Mouse (Mus musculus): ENCODE measurements around the gene Pik3c2a. TPM values are rescaled to one million over a fixed set of nuclear protein-coding genes. Genes with fewer than 3 reads are reported as not detected.

Pik3c2a gene
- total RNA-seq, 2 experiments from 2014 or later = 13.8 to 24.8 TPM

GRCm38 (mm10) chr7:116301661-116302311 is 141.5 kb downstream of the Pik3c2a start:
- no peak for ATAC-seq (replicated peaks; ENCODE audit: poor library complexity, severe bottlenecking)

DNA sequence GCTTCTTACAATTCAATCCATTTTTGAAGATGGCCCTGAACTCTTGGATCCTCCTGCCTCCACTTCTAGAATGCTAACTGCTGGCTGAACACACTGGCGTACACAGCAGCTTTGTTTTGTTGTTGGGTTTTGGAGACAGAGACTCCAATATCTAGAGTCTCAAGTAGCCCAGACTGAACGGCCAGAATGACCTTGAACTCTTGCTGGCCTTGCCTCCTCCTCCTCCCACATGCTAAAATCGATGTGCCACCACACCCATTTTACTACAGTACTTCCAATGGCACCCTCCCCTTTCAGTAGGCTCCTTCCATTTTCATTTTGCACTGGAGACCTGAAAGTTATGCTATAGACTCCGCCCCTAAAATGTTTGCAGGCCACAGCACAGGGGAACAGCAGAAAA is 142.1 kb downstream of the Pik3c2a start:
- ATAC-seq (replicated peaks; ENCODE audit: poor library complexity, severe bottlenecking) = no peak

DNA sequence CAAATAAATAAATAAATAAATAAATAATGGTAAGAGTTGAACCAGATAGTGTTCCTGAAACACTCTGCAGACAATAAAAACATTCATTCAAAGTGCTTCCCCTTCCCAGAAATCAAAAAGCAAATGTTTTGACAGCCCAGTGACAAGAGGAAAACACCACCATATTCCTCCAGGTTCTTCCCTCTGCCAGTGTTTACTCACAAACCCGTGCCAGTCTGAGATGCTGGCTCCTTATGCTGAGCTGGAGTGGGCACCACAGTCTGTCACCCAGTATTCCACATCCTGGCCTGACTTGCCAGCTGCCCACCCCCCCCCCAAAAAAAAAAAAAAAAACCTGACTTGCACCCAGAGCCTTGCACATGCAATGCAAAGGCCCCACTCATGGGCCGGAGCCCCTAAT is 144.4 kb downstream of the Pik3c2a start:
- no peak for ATAC-seq (replicated peaks; ENCODE audit: poor library complexity, severe bottlenecking)

GRCm38 (mm10) chr7:116298389-116298788 is 144.9 kb downstream of the Pik3c2a start:
- ATAC-seq (replicated peaks; ENCODE audit: poor library complexity, severe bottlenecking) = no peak

DNA sequence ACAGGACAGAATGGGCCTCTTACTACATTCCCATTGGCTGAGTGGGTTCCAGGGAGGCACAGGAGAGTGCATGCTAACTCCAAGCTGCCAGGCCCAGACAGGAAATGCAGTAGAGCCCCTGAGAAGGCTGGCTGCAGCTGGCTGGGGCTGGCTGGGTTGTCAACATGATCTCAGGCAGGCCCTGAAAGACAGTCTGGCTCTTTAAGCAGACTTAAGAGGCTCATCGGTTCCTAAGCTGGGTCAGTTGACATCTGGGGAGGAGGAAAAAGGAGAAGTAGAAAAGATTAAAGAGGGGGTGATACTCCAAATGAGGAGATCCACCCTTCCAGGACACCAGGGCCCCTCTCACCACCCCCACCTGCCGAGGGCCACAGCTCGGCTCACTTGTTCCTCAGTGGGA is 148.3 kb downstream of the Pik3c2a start:
- ATAC-seq (replicated peaks; ENCODE audit: poor library complexity, severe bottlenecking) = peak; percentile 29

- no peak for ATAC-seq (replicated peaks; ENCODE audit: poor library complexity, severe bottlenecking)
These were observed 150.9 kb downstream of the Pik3c2a start for GRCm38 (mm10) chr7:116292377-116292776.

- ATAC-seq (replicated peaks; ENCODE audit: poor library complexity, severe bottlenecking) = no peak
These were observed 152.7 kb downstream of the Pik3c2a start for GRCm38 (mm10) chr7:116290559-116290958.

- ATAC-seq (replicated peaks; ENCODE audit: poor library complexity, severe bottlenecking) = no peak
These were observed 154.3 kb downstream of the Pik3c2a start for GRCm38 (mm10) chr7:116288996-116289395.

DNA sequence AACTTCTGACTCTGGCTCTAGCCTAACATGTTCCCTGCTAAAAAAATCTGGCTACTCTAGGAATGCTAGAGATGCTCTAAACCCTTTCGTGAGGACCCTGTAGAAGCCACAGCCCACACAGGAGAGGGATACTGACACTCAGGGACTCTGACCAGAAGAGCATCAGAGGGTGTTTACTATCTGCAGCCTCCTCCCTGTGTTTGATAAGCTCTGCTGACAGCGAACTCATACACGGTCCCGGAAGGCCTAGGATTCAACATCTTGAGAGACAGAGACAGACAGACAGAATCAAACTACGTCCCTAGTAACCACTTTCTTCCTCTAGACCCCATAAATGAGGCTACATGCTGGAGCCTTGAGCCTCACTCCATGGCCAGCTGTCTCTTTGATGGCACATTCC is 155.3 kb downstream of the Pik3c2a start:
- no peak for ATAC-seq (replicated peaks; ENCODE audit: poor library complexity, severe bottlenecking)

Other genes with a start within 250 kb of the Pik3c2a start
- gene Plekha7, start 135.1 kb downstream of the Pik3c2a start, total RNA-seq (2014; fragmentation: Nextera tagmentation) = not detected in 2 replicates
- gene Plekha7, start 135.1 kb downstream of the Pik3c2a start, total RNA-seq (2017) = not detected in 2 replicates
- gene Rps13, start 109.3 kb downstream of the Pik3c2a start, total RNA-seq (2014; fragmentation: Nextera tagmentation) = 2,911 and 2,968 TPM in 2 replicates
- gene Rps13, start 109.3 kb downstream of the Pik3c2a start, total RNA-seq (2017) = 2,703 and 3,256 TPM in 2 replicates
- gene Nucb2, start 60.9 kb upstream of the Pik3c2a start, total RNA-seq (2014; fragmentation: Nextera tagmentation) = 39.3 and 55.1 TPM in 2 replicates
- 87.7 and 106 TPM in 2 replicates for gene Nucb2, start 60.9 kb upstream of the Pik3c2a start, total RNA-seq (2017)

Data from granulocyte monocyte progenitor cell, adult 5-6 weeks (primary cell).